Mouse (Mus musculus) lung, adult 2 months (tissue): Measurements from ENCODE around the gene 1190002N15Rik.

ENCODE experiments used
- CTCF ChIP-seq: fragments of 200-500 bp; IDR thresholded peaks from 2 replicates; pipeline ENCODE4 v1.5.1; 2011; ENCODE audit warnings: mild to moderate bottlenecking, low read length, control low read depth; ENCODE audit not compliant: insufficient read depth
- POLR2A ChIP-seq: fragments of 200-500 bp; IDR thresholded peaks from 2 replicates; pipeline ENCODE4 v1.6.1; 2011; ENCODE audit warnings: low read depth, mild to moderate bottlenecking, control low read depth, low read length, borderline replicate concordance; ENCODE audit errors: extremely low read depth

- TF ChIP-seq CTCF (no peak), POLR2A (no peak)
These were observed 8.6 kb downstream of the 1190002N15Rik start for GRCm38 (mm10) chr9:94529146-94529746.
